Mouse (Mus musculus): Measurements from ENCODE around the gene Clcnka. TPM values are rescaled to one million over a fixed set of nuclear protein-coding genes. Genes with fewer than 3 reads are reported as not detected.
A peak's percentile ranks its signal among the peaks of the same experiment; 100 is the strongest.

Gene Clcnka
- total RNA-seq, 2 experiments from 2014 or later = not detected

DNA sequence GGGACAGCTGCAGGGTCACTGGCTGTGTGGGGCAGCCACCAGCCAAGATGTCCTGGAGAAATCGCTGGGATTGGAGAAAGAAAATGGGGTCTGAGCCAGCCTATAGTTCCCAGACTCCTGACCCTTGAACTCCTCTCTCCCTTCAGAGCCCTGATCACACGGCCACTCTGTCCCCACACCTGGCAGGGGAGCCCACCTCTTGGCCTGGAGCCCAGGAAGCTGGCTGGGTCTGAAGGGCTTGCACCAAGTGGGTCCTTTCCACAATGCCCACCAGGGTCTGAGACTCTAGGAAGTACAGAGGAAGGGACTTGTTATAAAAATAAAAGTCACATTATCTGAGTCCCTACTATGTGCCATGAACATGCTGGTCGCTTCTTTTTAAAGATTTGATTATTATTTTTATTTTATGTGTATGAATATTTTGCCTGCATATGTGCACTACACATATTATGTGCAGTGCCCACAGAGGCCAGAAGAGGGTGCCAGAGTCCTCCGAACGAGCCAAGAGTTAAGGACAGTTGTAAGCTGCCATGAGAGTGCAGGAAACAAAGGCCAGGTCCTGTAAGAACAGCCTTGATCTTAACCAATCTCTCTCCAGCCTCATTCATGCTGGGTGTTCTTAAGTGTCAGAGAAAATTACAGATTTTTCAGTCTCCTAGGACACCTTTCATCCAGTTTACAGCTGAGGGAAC is 11.3 kb downstream of the Clcnka start:
- peak; percentile 58; the same call in 1 of the 2 replicates for ATAC-seq (replicated peaks; ENCODE audit: low FRiP score, poor library complexity, severe bottlenecking)

DNA sequence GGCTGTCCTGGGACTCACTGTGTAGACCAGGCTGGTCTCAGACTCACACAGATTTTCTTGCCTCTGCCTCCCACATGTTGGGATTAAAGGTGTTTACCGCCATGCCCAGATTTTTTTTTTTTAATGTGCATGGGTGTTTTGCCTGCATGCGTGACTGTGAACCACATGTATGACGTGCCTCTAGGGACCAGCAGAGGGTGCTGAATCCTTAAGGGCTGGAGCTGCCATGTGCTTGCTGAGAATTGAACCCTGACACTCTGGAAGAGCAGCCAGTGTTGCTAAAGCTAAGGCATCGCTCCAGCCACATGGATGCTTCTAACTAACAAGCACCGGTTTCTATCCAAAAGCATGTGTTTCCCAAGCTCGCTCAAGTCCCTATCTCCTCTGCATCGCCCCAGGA is 12.4 kb downstream of the Clcnka start:
- no peak for ATAC-seq (replicated peaks; ENCODE audit: low FRiP score, poor library complexity, severe bottlenecking)

DNA sequence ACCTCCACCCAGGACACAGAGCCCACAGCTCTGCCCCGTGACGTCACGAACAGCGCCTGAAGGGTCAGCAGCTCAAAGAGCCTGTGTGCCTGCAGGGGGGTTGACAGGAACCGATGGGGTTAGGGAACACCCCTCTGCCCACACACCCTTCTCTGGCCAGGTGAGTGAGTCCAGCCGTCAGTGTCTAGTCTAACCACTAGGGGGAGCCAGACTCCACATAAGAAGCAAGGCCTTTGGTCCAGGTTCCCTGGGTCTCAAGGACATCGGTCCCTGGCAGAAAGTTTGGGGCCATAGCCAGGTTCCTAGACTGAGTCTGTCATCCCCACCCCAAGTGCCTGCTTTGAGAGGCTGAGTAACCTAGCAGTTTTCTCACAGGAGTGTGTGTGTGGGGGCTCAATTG is 13.2 kb downstream of the Clcnka start:
- peak; percentile 65 for ATAC-seq (replicated peaks; ENCODE audit: low FRiP score, poor library complexity, severe bottlenecking)

DNA sequence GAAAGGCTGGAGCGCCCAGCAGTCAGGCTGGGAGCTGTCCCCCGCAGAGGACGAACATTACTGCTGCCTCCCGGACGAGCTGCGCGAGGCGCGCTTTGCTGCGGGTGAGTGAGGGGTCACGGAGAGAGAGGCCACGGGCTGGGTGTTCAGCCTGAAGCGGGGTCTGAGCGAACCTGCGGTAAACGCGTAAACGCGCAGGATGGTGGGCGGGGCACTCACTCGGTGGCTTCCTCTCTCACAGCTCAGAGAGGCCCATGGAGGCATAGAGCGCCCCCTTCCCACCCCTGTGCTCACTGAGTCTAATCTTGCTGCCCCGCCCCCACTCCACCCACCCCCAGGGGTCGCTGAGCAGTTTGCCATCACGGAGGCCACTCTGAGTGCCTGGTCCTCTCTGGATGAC is 16.1 kb downstream of the Clcnka start:
- ATAC-seq (replicated peaks; ENCODE audit: low FRiP score, poor library complexity, severe bottlenecking) = no peak

DNA sequence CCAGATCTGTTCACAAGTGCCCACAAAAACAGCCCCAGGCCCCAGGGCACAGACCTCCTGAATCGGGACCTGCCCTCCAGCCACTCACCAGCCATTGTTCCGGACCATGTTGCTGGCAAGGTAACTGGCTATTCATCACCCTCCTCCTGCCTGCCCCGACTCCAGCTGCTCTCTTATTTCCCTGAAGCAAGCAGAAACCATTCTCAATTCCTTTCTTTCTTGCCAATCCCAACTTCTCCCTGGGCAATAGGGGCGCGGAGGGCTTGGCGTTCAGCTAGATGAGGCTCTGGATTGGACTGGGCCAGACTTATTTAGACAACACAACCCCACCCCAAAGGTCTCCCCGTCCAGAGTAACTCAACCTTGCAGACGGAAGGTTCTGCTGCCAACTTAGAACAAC is 18.9 kb downstream of the Clcnka start:
- ATAC-seq (replicated peaks; ENCODE audit: low FRiP score, poor library complexity, severe bottlenecking) = no peak

DNA sequence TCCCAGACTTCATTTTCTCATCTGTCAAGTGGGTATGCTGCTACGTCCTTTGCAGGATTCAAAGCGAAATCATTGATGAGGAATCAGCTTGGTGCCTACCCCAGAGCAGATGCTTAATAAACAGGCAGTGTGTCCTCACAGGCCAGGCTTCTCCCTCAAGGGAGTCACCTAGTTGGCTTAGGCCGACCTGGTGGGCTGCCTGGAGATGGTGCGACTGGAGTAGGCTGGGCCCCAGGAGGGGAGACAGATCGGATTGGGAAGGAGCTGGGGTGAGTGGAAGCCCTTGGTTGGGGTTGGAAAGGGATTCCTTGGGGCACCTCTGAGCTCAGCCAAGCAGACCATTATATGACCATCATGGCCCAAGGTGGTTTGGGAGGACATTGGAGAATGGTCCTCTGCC is 26.1 kb downstream of the Clcnka start:
- no peak for ATAC-seq (replicated peaks; ENCODE audit: low FRiP score, poor library complexity, severe bottlenecking)

DNA sequence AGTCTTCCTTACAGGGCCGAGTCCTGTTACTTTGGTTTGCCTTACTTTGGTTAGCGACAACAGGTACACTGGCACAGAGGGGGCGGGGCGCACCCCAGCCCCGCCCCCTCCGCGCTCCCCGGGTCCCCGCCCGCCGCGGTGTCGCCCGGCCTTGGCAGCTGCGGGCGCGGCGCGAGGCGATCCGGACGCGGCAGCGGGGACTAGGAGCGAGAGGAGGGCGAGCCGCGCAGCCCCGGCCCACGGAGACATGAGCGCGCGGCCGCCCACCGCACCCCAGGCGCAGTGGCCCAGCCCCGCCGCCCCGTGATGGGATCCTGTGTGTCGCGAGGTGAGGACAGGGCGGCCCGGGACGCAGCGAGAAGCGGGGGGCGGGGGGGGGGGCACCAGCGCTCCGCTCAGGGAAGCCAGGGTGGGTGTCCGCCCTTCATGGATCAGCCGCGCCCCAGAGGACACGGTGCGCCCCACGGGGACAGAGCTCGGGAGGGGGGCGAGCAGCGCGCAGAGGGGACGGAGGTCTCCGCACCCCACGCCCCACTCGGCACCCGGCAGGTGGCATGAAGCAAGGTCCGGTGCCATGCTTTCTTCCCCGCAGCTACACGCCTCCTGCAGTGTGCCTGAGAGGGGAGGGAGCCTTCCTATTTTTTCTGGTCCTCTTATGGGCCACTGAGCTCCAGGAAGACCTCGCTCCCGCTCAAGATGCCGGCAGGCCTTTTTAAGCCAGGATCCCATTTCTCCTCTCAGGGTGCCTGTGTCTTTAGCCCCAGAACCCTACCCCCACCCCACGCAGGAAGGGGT is 30.3 kb downstream of the Clcnka start, which contains the start of gene Fam131c:
Gene Fam131c (plus strand): TSS at position 224 of the 795 bp plus-strand sequence.
- ATAC-seq (replicated peaks; ENCODE audit: low FRiP score, poor library complexity, severe bottlenecking) = no peak

DNA sequence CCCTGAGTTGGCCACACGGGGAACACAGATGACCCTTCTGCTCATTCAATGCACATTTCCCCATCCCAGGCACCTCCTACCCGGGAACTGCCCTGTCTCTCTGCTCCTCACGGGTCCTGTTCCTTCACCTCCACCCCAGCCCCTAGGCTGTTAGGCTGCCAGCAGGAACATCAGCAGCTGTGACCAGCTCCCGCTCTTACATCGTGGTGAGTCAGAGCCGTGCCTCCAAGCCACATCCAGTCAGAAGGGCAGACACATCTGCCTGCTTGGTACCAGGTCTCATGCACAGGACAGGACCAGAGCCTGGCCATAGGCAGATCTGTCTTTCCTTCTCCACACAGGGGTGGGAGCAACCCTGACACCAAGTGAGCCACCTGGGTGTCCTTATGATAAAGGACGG is 32.6 kb downstream of the Clcnka start:
- no peak for ATAC-seq (replicated peaks; ENCODE audit: low FRiP score, poor library complexity, severe bottlenecking)

DNA sequence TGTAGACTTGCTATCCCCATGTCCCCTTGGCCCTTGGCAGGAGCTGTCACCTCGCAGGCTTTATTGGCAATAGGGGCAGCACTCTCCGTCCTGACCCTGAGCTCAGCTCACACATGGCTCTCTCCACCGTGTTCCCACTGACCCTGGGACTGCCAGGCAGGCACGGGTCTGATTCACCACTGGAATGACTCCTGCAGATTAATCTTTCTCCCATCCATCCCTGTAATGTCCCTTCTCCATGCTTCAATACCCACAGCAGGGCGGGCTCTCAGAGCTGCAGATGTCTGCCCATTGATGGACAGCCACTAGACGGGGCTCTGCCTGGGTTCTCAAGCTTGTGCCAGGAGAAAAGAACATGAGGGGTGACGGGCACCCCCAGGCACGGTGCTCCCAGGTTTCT is 33.4 kb downstream of the Clcnka start:
- no peak for ATAC-seq (replicated peaks; ENCODE audit: low FRiP score, poor library complexity, severe bottlenecking)

DNA sequence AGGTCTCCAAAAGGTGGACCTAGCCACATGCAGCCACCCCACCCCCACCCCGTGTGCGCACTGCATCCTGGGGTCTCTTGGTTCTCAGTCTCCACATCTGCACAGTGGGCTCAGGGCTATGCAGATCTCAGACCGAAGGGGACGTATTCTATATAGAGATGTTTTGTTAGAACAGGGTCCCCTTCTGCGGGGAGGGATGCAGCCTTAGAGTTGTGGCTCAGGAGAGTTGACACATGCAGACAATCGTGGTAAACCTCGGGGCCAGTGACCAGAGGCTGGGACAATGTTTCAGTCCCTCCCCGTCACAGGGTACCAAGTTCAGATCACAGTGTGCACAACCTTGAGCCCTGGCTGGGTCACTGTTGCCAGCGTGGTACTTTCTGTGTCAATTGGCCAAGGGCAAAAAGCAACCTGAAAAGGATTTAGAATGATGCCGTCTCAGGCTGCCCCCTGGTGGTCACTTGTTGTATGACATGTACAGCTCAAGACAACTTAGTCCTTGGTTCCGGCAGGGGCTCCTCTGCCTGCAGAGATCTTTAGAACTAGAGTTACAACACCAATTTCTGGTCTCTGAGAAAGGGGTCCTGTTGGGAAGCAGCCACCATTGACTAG is 35.5 kb downstream of the Clcnka start:
- ATAC-seq (replicated peaks; ENCODE audit: low FRiP score, poor library complexity, severe bottlenecking) = peak; percentile 65; the same call in 1 of the 2 replicates

DNA sequence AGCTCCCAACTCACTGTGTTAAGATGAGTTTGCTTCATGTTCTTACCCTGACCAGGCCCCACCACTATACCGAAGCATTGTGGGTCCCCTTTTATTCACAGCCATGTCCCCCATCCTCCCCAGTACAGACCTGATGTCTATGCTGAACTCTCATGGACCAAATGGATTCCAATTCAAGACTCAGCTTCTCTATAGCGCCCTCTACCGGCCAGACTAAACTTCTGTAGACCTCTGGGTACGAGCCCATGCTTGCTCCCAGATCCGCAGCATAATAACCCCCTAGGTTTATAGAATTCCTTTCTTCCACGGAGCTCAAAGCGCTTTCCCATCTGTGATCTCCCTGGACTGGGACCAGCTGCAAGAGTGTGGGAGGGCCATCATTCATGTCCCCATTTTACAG is 37.7 kb downstream of the Clcnka start:
- no peak for ATAC-seq (replicated peaks; ENCODE audit: low FRiP score, poor library complexity, severe bottlenecking)

DNA sequence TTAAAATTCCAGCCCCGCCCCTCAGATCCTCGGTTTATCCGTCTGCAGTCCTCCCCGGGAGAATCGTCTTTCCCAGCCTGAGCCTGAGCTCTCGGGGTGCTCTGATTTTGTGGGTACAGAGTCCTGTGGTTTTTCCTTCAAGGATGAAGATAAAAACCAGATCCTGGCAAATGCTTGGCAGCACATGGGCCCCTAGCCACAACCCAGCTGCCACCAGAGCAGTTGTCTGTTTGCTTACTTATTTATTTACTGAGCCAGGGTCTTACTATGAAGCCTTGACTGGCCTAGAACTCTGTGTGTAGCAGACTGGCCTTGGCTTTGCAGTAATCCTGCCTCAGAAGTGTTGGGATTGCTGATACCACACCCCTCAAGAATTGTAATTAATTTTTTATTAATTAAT is 39.3 kb downstream of the Clcnka start:
- no peak for ATAC-seq (replicated peaks; ENCODE audit: low FRiP score, poor library complexity, severe bottlenecking)

DNA sequence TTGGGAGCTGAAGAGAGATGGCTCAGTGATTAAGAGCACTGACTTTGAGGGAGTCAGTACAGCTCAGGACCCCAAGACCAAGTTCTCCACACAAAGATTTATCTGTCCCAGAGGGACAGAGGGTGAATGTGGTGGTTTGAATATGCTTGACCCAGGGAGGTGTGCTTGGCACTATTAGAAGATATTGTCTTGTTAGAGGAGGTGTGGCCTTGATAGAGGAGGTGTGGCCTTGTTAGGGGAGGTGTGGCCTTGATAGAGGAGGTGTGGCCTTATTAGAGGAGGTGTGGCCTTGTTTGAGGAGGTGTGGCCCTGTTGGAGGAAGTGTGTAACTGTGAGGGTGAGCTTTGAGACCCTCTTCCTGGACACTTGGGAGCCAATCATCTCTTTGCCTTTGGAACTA is 40.7 kb downstream of the Clcnka start:
- ATAC-seq (replicated peaks; ENCODE audit: low FRiP score, poor library complexity, severe bottlenecking) = no peak

DNA sequence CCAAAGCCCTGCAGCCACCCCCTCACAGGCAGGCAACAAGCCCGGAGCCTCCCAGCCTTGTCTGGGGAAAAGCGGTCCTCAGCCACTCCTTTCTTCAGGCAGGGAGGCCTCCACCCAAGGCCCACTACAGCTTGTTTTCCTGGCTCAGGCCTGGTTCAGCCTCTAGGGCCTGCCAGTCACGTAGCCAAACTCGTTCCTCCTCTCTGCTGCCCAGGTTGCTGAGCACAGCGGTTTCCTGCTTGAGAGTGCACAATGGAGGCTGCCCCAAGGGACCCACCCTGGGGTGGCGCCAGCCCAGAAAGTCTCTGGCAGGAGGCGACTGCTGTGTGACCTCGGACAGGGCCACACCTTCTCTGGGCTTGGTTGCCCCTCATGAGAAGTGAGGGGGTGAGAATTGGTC is 44.7 kb downstream of the Clcnka start:
- no peak for ATAC-seq (replicated peaks; ENCODE audit: low FRiP score, poor library complexity, severe bottlenecking)

DNA sequence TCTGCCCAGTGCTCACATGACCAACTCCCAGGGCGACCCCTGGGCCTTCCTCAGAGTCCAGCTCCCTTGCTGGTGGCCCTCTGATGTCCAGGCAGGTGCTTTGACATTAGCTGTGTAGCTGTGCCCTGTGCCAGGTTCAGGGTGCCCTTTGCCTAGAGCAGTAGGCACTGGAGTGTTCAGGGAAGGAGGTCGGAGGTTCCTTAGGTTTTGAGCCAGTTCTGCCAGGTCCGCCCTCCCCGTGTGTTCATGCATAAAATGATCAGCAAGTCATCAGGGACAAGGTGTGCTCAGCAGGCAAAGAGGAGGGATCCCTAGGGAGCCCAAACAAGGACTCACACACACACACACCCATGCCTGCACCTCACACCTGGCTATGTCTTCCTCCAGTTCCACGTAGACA is 45.5 kb downstream of the Clcnka start:
- no peak for ATAC-seq (replicated peaks; ENCODE audit: low FRiP score, poor library complexity, severe bottlenecking)

DNA sequence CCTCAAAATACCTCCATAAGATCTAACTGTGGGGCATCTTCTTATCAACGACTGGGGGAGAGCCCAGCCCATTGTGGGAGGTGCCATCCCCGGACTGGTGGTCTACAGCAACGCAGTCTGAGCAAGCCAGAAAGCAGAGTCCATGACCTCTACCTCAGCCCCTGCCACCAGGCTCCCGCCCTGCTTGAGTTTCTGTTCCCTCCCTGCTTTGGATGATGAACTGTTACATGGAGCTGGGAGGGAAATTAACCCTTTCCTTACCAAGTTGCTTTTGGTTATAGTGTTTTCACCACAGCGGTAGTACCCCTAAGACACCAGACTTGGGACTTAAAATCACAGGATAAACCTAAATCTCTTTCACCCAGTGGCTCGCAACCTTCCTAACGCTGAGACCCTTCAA is 46.6 kb downstream of the Clcnka start:
- ATAC-seq (replicated peaks; ENCODE audit: low FRiP score, poor library complexity, severe bottlenecking) = no peak

DNA sequence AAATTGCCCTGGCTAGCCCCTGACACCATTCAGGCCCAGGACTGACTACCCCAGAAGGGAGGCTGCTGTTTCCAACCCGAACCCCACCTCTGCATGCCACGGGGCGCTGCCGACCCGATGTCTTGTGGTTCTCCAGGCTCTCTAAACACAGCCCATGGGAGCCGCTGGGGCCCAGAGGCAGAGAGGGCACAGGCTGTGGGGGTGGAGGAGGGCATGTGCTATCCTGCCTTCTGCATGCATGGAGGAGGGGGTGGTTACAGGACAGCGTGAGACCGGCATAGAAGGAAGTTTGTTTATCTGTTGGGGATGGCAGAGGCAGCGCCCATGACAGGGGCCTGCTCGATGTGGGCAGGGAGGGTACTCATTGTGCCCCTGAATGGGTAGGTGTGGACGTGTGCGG is 48.5 kb downstream of the Clcnka start:
- ATAC-seq (replicated peaks; ENCODE audit: low FRiP score, poor library complexity, severe bottlenecking) = no peak

DNA sequence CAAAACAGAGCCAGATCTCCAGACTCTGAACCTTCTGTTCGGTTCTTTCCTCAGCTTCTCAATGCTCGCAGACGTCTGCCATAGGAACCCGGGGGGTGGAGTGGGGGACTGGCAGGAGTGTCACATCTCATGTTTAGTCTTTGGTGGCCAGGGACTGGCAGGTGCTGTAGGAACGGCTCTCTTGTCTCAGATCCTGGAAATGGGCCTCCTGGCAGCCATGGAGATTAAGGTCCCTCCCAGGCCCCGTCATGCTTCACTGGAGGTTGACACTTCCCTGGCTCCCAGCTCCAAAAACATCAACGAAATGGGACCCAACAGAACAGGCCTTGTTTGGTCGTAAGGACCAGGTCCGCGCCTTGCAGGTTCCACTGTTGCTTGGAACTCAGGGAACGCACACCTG is 49.9 kb downstream of the Clcnka start:
- no peak for ATAC-seq (replicated peaks; ENCODE audit: low FRiP score, poor library complexity, severe bottlenecking)

DNA sequence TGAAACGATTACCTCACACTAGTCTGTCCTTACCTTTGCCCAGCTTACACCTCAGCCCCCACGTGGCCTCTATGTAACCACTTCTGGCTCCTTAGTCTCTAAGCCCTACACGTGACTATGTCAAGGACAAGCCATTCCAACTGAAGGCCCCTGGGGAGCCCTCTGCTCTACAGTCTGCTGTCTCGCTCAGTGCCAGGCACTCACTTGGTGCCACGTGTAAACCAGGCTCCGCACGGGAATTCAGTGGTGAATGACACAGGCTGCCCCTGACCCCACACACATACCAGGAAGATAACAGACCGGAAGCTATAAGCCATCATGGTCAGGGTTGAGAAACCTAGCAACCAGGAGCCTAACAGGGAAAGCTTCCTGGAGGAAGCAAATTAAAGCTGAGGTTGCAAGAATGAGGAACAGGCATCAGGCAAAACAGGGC is 51.1 kb downstream of the Clcnka start:
- no peak for ATAC-seq (replicated peaks; ENCODE audit: low FRiP score, poor library complexity, severe bottlenecking)

DNA sequence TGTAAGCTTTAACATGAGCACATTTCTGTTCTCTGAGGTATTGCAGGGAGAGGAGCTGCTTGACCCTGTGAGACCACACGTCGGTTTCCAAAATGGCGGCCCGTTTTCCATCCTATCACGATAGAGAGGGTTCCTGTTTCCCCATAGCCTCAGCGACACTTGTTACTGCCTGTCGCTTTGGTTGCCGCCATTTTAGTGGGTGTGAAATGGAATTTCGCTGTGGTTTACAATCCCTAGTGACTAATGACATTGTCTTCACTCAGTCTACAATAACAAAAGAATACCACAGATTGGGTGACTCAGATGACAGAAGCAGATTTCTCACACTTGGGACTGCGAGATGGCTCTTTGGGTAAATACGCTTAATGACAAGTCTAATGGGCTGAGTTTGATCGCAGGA is 53.3 kb downstream of the Clcnka start:
- ATAC-seq (replicated peaks; ENCODE audit: low FRiP score, poor library complexity, severe bottlenecking) = no peak

DNA sequence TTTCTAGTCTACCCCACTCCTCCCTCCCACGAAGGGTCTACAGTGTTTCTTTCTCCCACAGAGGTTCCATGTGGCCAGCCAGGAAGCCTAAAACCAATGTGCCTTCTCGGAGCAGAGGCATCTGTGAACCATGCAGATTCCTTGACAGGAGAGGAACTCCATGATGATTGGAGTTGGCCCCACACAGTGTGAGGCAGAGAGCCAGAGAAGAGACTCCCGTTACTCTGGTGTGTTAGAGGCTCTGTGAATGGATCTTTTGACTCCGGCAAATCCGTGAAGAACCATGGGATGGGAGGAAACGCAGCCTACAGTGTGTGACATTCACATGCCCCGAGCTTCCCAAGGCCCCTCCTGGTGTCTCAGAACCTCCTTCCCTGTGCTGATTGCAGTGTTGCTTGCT is 55.0 kb downstream of the Clcnka start:
- no peak for ATAC-seq (replicated peaks; ENCODE audit: low FRiP score, poor library complexity, severe bottlenecking)

Data from erythroblast, adult 5-6 weeks (primary cell).